Mouse (Mus musculus): ENCODE data around the gene Tcfl5. TPM values are rescaled to one million over a fixed set of nuclear protein-coding genes. Genes with fewer than 3 reads are reported as not detected.

Tcfl5 gene
- polyA plus RNA-seq, 1 experiment from 2014 or later, result not detected

- DNase-seq (ENCODE audit: low read depth, low spot score) (no peak), ATAC-seq (no peak)
- TF ChIP-seq CTCF (IDR thresholded peaks at IDR 0.05), result no peak
- in situ Hi-C loops (cut with MboI; ENCODE audit: low pct_unique_long_range_greater_than_20kb), result no loop called here
- no peaks in the 10 kb centered on the region for H3K27me3 ChIP-seq
- ChIA-PET CTCF (interaction anchor here (1.2 to 1.3 kb wide), 2 partner anchors 10 to 144 kb away, joined by 3 read pairs; no protein-coding TSS in a partner anchor), POLR2A (no interaction called here)
Measured at GRCm38 (mm10) chr2:180600569-180601021, 41.9 kb downstream of the Tcfl5 start.

GRCm38 (mm10) chr2:180598157-180598705 is 44.3 kb downstream of the Tcfl5 start:
- ATAC-seq, result no peak
- no peak for TF ChIP-seq CTCF (IDR thresholded peaks at IDR 0.05)
- no peak for DNase-seq (ENCODE audit: low read depth, low spot score)
- ChIA-PET POLR2A (interaction anchor here (2.1 kb wide), 1 partner anchor 8 kb away, joined by 7 read pairs; no protein-coding TSS in a partner anchor), CTCF (interaction anchor here (1.3 kb wide), 1 partner anchor 58 kb away, joined by 3 read pairs; no protein-coding TSS in a partner anchor)
- no peaks in the 10 kb centered on the region for H3K27me3 ChIP-seq
- in situ Hi-C loops (cut with MboI; ENCODE audit: low pct_unique_long_range_greater_than_20kb), result no loop called here

- ChIA-PET CTCF (no interaction called here), POLR2A (no interaction called here)
- no peaks in the 10 kb centered on the region for H3K27me3 ChIP-seq
- TF ChIP-seq CTCF (IDR thresholded peaks at IDR 0.05), result no peak
- in situ Hi-C loops (cut with MboI; ENCODE audit: low pct_unique_long_range_greater_than_20kb), result no loop called here
- no peak for DNase-seq (ENCODE audit: low read depth, low spot score)
- no peak for ATAC-seq
Measured at GRCm38 (mm10) chr2:180597490-180597889, 45.0 kb downstream of the Tcfl5 start, which contains the start of gene Col9a3. Gene Col9a3 (plus strand): TSS chr2:180597790.

DNA sequence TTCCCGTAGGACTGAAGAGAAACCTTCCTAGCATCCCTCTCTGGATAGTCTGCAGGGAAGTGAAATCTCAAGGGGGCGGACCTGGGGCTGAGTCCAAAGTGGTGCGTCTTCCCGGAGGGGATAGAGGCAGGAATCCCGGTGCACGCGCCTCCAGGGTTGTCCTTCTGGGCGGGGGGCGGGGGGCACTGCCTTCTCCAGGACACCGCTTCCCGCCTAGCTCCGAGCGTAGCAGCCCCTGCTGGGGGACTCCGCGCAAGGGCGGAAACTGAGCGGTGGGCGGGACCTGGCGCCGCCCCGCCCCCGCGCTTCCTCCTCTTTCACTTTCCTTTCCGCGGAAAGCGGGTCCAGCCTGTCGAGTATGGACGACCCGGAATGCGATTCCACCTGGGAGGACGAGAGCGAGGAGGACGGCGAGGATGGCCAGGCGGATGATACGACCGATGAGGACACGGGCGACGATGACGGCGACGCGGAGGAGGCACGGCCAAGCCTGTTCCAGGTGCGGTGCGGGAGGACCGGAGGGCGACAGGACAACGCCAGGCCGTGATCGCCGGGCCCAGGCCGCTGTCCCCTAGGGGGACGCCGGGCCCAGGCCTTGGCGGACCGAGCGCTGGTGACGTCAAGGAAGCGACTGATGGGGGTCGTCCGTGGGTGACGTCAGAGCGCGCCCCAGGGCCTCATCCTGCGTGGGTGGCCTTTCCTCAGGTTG is 53.2 kb downstream of the Tcfl5 start, which contains the start of gene Ogfr:
Gene Ogfr, plus strand, starts transcription at position 123 of the 709 bp plus-strand sequence.
- DNase-seq (ENCODE audit: low read depth, low spot score) (no peak), ATAC-seq (peak; percentile 88)
- ChIA-PET CTCF (interaction anchor here (1.0 to 3.1 kb wide), 5 partner anchors 8 to 111 kb away, joined by 3 to 9 read pairs (median 3); partner anchors contain the start of gene Mrgbp), POLR2A (interaction anchor here (1.6 kb wide), 1 partner anchor 10 kb away, joined by 7 read pairs; no protein-coding TSS in a partner anchor)
- TF ChIP-seq CTCF (IDR thresholded peaks at IDR 0.05), result no peak
- in situ Hi-C loops (cut with MboI; ENCODE audit: low pct_unique_long_range_greater_than_20kb), result no loop called here
- no peaks in the 10 kb centered on the region for H3K27me3 ChIP-seq

- H3K27me3 ChIP-seq, result no peaks in the 10 kb centered on the region
- CTCF ChIA-PET, result interaction anchor here (1.1 to 1.2 kb wide), 2 partner anchors 9 to 112 kb away, joined by 3 to 4 read pairs; no protein-coding TSS in a partner anchor
- in situ Hi-C loops (cut with MboI; ENCODE audit: low pct_unique_long_range_greater_than_20kb), result no loop called here
- DNase-seq (ENCODE audit: low read depth, low spot score) (no peak), ATAC-seq (no peak)
- TF ChIP-seq CTCF (IDR thresholded peaks at IDR 0.05), result no peak
- POLR2A ChIA-PET, result no interaction called here
Measured at GRCm38 (mm10) chr2:180588736-180589122, 53.8 kb downstream of the Tcfl5 start.

- ChIA-PET POLR2A (interaction anchor here (1.5 kb wide), 1 partner anchor 9 kb away, joined by 4 read pairs; no protein-coding TSS in a partner anchor), CTCF (interaction anchor here (1.6 kb wide), 1 partner anchor 120 kb away, joined by 3 read pairs; no protein-coding TSS in a partner anchor)
- in situ Hi-C loops (cut with MboI; ENCODE audit: low pct_unique_long_range_greater_than_20kb), result no loop called here
- DNase-seq (ENCODE audit: low read depth, low spot score) (no peak), ATAC-seq (no peak)
- no peaks in the 10 kb centered on the region for H3K27me3 ChIP-seq
- TF ChIP-seq CTCF (IDR thresholded peaks at IDR 0.05), result no peak
Measured at GRCm38 (mm10) chr2:180583154-180583507, 59.4 kb downstream of the Tcfl5 start.

GRCm38 (mm10) chr2:180582481-180583153 is 59.9 kb downstream of the Tcfl5 start:
- peak; percentile 82 for ATAC-seq
- in situ Hi-C loops (cut with MboI; ENCODE audit: low pct_unique_long_range_greater_than_20kb), result no loop called here
- CTCF ChIA-PET, result interaction anchor here (1.1 to 6.9 kb wide), 7 partner anchors 7 to 233 kb away, joined by 3 to 158 read pairs (median 5); no protein-coding TSS in a partner anchor
- TF ChIP-seq CTCF (IDR thresholded peaks at IDR 0.05), result no peak
- H3K27me3 ChIP-seq, result no peaks in the 10 kb centered on the region
- DNase-seq (ENCODE audit: low read depth, low spot score), result peak; percentile 88
- POLR2A ChIA-PET, result interaction anchor here (0.8 to 1.5 kb wide), 2 partner anchors 9 to 10 kb away, joined by 3 to 4 read pairs; no protein-coding TSS in a partner anchor

DNA sequence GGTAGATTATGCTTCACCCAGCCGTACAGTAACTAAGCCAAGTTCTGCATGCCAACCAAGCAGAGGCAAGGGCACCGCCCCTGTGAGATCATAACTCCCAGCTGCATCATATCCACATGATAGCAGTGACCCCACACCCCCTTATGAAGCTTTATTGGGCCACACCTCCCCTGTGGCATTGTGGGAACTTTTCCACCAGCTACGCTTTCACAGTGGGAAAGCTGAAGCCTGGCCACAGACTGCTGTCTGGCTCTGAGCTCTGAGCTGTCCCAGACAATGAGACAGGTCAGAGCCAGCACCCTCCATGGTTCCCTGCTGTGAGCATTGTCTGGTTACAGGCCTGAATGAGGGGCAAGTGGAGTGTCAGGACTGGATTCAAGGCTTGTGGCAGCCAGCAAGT is 61.5 kb downstream of the Tcfl5 start, which contains the start of gene Mrgbp:
Gene Mrgbp, plus strand, starts transcription at position 303 of the 400 bp plus-strand sequence.
- no peak for DNase-seq (ENCODE audit: low read depth, low spot score)
- no peaks in the 10 kb centered on the region for H3K27me3 ChIP-seq
- ChIA-PET POLR2A (interaction anchor here (1.5 kb wide), 1 partner anchor 129 kb away, joined by 3 read pairs; the partner anchor contains the start of genes Dido1 and Gid8), CTCF (interaction anchor here (1.0 to 6.9 kb wide), 14 partner anchors 9 to 306 kb away, joined by 3 to 158 read pairs (median 4); no protein-coding TSS in a partner anchor)
- ATAC-seq, result peak; percentile 52
- in situ Hi-C loops (cut with MboI; ENCODE audit: low pct_unique_long_range_greater_than_20kb), result no loop called here
- no peak for TF ChIP-seq CTCF (IDR thresholded peaks at IDR 0.05)

DNA sequence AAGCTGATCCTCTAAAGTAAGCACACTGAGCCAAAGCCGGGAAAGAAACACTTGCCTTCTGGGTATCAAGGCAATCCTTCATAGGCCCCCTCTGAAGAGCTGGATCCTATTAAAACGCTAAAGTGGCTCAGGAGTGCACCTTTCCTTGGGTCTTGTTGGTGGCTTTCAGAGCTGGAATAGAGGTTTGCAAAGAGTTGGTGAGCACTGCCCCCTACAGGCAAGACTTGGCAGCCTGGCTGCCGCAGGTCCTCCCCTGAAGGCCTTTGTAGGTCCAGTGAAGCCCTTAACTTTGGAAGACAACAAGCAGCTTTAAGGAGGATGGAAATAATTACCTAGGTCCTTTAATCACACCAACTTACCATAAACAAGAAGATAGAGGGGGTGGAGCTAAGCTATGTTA is 63.8 kb downstream of the Tcfl5 start:
- TF ChIP-seq CTCF (IDR thresholded peaks at IDR 0.05), result no peak
- peaks cover 1% of the 10 kb centered on the region for H3K27me3 ChIP-seq
- ATAC-seq, result no peak
- CTCF ChIA-PET, result interaction anchor here (0.8 to 6.9 kb wide), 24 partner anchors 10 to 303 kb away, joined by 3 to 158 read pairs (median 4); no protein-coding TSS in a partner anchor
- no peak for DNase-seq (ENCODE audit: low read depth, low spot score)
- in situ Hi-C loops (cut with MboI; ENCODE audit: low pct_unique_long_range_greater_than_20kb), result loop anchor here (5.0 to 10.0 kb wide), 4 partner anchors 106 to 306 kb away; partner anchors contain the start of gene Cables2
- POLR2A ChIA-PET, result interaction anchor here (0.9 kb wide), 2 partner anchors 15 to 226 kb away, joined by 3 read pairs; no protein-coding TSS in a partner anchor

DNA sequence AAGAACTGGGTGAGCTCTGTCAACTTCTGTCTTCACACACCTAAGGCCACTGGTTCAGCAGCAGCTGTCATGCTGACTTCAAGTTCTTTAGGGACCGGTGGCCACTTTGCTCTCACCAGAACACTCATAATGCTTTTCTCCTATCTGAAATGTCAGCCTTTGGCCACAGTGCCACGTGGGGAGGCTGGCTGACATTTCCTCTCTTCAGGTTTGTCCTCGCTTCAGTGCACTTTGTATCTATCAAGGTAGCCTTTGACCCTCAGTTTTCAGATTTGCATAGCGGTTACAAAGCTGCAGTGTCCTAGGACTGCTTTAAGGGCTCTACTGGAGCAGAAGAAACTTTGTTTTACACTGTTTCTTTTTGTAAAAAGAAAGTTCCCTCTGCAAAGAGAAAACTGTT is 66.0 kb downstream of the Tcfl5 start:
- ATAC-seq (no peak), DNase-seq (ENCODE audit: low read depth, low spot score) (no peak)
- in situ Hi-C loops (cut with MboI; ENCODE audit: low pct_unique_long_range_greater_than_20kb), result loop anchor here (5.0 to 10.0 kb wide), 4 partner anchors 104 to 304 kb away; partner anchors contain the start of gene Cables2
- POLR2A ChIA-PET, result no interaction called here
- H3K27me3 ChIP-seq, result peaks cover 10% of the 10 kb centered on the region
- CTCF ChIA-PET, result interaction anchor here (0.9 to 6.9 kb wide), 6 partner anchors 8 to 107 kb away, joined by 3 to 158 read pairs (median 12); no protein-coding TSS in a partner anchor
- TF ChIP-seq CTCF (IDR thresholded peaks at IDR 0.05), result no peak

Other genes starting within 250 kb of the Tcfl5 start
- gene Slco4a1, start 186.5 kb downstream of the Tcfl5 start, polyA plus RNA-seq (2021), result 89.8 TPM
- not detected for gene Ntsr1, start 142.7 kb downstream of the Tcfl5 start, polyA plus RNA-seq (2021)
- gene Mrgbp, start 61.4 kb downstream of the Tcfl5 start, polyA plus RNA-seq (2021), result 55.2 TPM
- 81.2 TPM for gene Ogfr, start 53.5 kb downstream of the Tcfl5 start, polyA plus RNA-seq (2021)
- 1.3 TPM for gene Col9a3, start 44.9 kb downstream of the Tcfl5 start, polyA plus RNA-seq (2021)
- 30.8 TPM for gene Dido1, start 67.3 kb upstream of the Tcfl5 start, polyA plus RNA-seq (2021)
- gene Gid8, start 67.4 kb upstream of the Tcfl5 start, polyA plus RNA-seq (2021), result 54.1 TPM
- 0.12 TPM for gene Slc17a9, start 82.6 kb upstream of the Tcfl5 start, polyA plus RNA-seq (2021)
- not detected for gene Bhlhe23, start 134.2 kb upstream of the Tcfl5 start, polyA plus RNA-seq (2021)

Measured in Patski (cell line).